Mouse (Mus musculus): Measurements from ENCODE around the gene Cpne6. TPM values are rescaled to one million over a fixed set of nuclear protein-coding genes. Genes with fewer than 3 reads are reported as not detected.

Cpne6 gene
- polyA plus RNA-seq, 1 experiment from 2014 or later: 0.16 TPM

DNA sequence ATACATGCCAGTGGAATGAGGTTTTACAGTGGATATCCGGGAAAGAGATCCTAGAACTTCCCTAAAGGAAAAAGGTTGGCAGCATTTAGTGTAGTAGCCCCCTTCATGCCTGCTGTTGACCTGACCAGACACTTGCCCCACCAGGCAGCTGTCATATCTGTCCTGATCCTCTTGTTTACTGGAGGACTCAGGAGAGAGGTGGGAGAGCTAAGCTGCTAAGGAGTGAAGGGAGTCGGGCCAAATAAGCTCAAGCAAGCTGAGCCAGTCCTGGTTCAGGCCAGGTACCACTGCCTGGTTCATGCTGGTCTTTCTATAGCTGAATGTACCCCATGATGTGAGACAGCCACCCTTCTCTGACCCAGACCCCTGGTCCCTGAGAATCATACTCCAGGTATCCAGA lies 16.4 kb downstream of the Cpne6 start:
- no peak for ATAC-seq (replicated peaks; ENCODE audit: low FRiP score)
- Histone ChIP-seq H3K9me3 (ENCODE audit: control insufficient read depth, low read length) (no peaks in the 10 kb centered on the region), H3K4me2 (no peak overlapping the region), H3K4me3 (ENCODE audit: low read depth, low read length) (no peak overlapping the region), H3K36me3 (ENCODE audit: control insufficient read depth, insufficient read depth, low read length) (no peaks in the 10 kb centered on the region), H3K27me3 (replicated peaks; ENCODE audit: control insufficient read depth, insufficient read depth, low read length) (peaks cover 44% of the 10 kb centered on the region), H3K27ac (ENCODE audit: low read depth, low read length) (no peak overlapping the region), H3K4me1 (replicated peaks; ENCODE audit: control insufficient read depth, insufficient read depth, low read length) (no peaks in the 10 kb centered on the region), H3K9ac (ENCODE audit: low read depth, low read length) (no peak overlapping the region)
- no peak for DNase-seq (ENCODE audit: low spot score)
- WGBS: 65% methylated on average over 2 of the region's 2 CpGs

DNA sequence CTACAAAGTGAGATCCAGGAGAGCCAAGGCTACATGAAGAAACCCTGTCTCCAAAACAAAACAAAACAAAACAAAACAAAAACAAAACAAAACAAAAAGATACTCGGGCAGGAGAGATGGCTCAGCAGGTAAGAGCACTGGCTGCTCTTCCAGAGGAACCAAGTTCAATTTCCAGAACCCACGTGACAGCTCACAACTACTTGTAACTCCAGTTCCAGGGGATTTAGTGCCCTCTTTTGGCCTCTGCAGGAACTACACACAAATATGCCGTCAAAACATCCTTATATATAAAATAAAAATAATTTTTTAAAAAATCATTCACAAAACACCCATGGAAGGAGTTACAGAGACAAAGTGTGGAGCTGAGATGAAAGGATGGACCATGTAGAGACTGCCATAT lies 17.7 kb downstream of the Cpne6 start:
- Histone ChIP-seq H3K9ac (ENCODE audit: low read depth, low read length) (no peak overlapping the region), H3K27me3 (replicated peaks; ENCODE audit: control insufficient read depth, insufficient read depth, low read length) (peaks cover 34% of the 10 kb centered on the region), H3K27ac (ENCODE audit: low read depth, low read length) (no peak overlapping the region), H3K9me3 (ENCODE audit: control insufficient read depth, low read length) (no peaks in the 10 kb centered on the region), H3K4me2 (no peak overlapping the region), H3K4me1 (replicated peaks; ENCODE audit: control insufficient read depth, insufficient read depth, low read length) (no peaks in the 10 kb centered on the region), H3K4me3 (ENCODE audit: low read depth, low read length) (no peak overlapping the region), H3K36me3 (ENCODE audit: control insufficient read depth, insufficient read depth, low read length) (no peaks in the 10 kb centered on the region)
- WGBS: 13% methylated on average over 3 of the region's 3 CpGs
- DNase-seq (ENCODE audit: low spot score) (no peak), ATAC-seq (replicated peaks; ENCODE audit: low FRiP score) (no peak)

DNA sequence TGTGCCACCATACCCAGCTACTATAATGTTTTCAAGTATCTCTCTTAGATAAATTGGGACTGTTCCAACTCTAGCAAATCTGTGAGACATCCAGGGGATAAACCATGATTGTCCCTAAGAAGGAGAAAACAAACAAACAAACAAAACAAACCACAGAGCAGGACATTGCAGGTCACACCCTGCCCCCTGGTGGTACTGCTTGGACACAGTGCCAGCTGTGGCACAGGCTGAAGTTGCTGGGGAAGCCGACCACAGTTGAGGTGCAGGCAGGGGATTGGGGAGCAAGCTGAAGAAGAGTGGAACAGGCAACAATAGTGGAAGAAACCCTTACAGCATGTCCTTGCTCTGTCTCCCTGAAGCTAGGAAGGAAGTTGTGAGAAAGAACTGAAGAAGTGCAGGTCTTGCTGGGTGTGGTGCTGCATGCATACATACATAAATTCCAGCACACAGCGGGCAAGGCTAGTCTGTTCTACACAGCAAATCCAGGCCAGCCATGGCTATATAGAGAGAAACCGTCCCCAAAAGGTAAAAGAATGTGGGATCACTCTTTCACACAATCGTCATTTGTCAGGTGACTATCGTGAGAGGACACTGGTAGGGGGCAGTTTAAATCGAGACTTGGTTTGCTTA lies 26.0 kb downstream of the Cpne6 start:
- H3K36me3 ChIP-seq (ENCODE audit: control insufficient read depth, insufficient read depth, low read length): no peaks in the 10 kb centered on the region
- H3K27me3 ChIP-seq (replicated peaks; ENCODE audit: control insufficient read depth, insufficient read depth, low read length): 0 out of 2 replicates have a peak, but pooled peaks cover 3% of the 10 kb centered on the region
- H3K4me1 ChIP-seq (replicated peaks; ENCODE audit: control insufficient read depth, insufficient read depth, low read length): peaks cover 10% of the 10 kb centered on the region
- no peak overlapping the region for H3K4me2 ChIP-seq
- H3K27ac ChIP-seq (ENCODE audit: low read depth, low read length): no peak overlapping the region
- ATAC-seq (replicated peaks; ENCODE audit: low FRiP score) (no peak), DNase-seq (ENCODE audit: low spot score) (no peak)
- no peak overlapping the region for H3K4me3 ChIP-seq (ENCODE audit: low read depth, low read length)
- H3K9me3 ChIP-seq (ENCODE audit: control insufficient read depth, low read length): no peaks in the 10 kb centered on the region
- WGBS: 48% methylated on average over 6 of the region's 6 CpGs
- no peak overlapping the region for H3K9ac ChIP-seq (ENCODE audit: low read depth, low read length)

DNA sequence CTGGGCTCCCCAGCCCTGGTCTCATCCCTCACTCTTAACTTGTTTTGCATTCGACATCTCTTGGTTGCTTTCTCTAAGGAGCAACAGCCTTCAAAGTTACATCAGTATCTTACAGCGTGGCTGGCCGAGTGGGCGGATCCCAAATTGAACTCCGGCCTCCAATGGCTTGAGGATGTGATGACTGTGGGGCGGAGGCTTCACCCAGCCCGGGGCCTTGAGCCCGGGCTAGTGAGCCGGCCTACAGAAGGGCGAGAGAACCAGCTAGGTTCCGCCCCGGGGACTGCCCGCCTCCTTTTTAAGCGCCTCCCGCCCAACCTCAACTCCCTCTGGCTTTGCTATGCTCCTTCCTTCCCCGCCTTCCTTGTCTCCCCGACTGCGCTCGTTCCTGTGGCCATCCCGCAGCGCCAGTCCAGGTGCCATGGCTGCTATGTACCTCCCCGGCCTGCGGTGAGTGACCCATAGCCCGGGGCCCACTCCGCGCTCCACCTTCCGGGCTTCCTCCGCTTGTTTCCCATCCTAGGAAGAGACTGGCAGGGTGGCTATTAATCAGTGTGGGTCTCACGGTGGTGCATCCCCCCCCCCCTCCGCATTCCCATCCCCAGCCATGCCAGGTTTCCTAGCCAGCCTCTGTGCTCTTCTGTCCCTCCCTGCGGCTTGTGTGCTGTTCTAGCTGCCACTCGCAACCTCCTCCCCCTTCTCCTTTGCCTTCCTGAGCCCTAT lies 30.0 kb downstream of the Cpne6 start, which contains the start of gene Pck2:
Gene Pck2, plus strand, starts transcription at position 200 of the 720 bp plus-strand sequence.
- DNase-seq (ENCODE audit: low spot score): peak; percentile 85
- under 1% methylated on average over 32 of the region's 32 CpGs for WGBS
- Histone ChIP-seq H3K27me3 (replicated peaks; ENCODE audit: control insufficient read depth, insufficient read depth, low read length) (no peaks in the 10 kb centered on the region), H3K36me3 (ENCODE audit: control insufficient read depth, insufficient read depth, low read length) (peaks cover 19% of the 10 kb centered on the region), H3K27ac (ENCODE audit: low read depth, low read length) (peak within 1 kb of the TSS; percentile 86), H3K4me2 (peak within 1 kb of the TSS; percentile 92), H3K4me3 (ENCODE audit: low read depth, low read length) (peak within 1 kb of the TSS; percentile 78), H3K9ac (ENCODE audit: low read depth, low read length) (peak within 1 kb of the TSS; percentile 88), H3K9me3 (ENCODE audit: control insufficient read depth, low read length) (no peaks in the 10 kb centered on the region), H3K4me1 (replicated peaks; ENCODE audit: control insufficient read depth, insufficient read depth, low read length) (peaks cover 17% of the 10 kb centered on the region)
- peak; percentile 98 for ATAC-seq (replicated peaks; ENCODE audit: low FRiP score)

DNA sequence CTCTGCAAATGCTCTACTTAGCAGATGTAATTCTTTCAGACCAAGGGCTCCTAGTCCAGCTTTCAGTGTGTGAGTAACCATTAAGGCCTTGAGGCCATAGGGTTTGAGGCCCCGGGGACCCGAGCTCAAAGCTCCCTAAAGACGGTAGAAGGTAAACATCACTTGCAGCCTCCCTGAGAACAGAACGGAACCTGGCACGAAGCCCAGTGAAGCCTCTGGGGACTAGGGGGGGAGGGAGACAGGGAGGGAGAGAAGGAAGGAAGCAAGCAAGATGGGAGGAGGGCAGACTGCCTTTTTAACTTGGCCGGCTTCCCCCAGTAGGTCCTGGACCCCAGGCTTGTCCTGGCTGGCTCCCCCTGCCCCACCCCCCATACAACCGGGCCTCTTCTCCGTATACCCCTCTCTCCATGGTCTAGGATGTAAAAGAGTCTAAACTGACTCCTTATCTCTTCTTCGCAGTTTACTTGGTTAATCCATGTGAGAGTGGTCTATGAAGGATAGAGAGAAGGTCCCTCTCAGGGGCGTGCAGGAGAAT lies 30.6 kb downstream of the Cpne6 start:
- Histone ChIP-seq H3K27ac (ENCODE audit: low read depth, low read length) (peak overlapping the region; percentile 86), H3K4me1 (replicated peaks; ENCODE audit: control insufficient read depth, insufficient read depth, low read length) (peaks cover 17% of the 10 kb centered on the region), H3K27me3 (replicated peaks; ENCODE audit: control insufficient read depth, insufficient read depth, low read length) (no peaks in the 10 kb centered on the region), H3K4me2 (peak overlapping the region; percentile 92), H3K4me3 (ENCODE audit: low read depth, low read length) (peak overlapping the region; percentile 78), H3K9me3 (ENCODE audit: control insufficient read depth, low read length) (no peaks in the 10 kb centered on the region), H3K9ac (ENCODE audit: low read depth, low read length) (peak overlapping the region; percentile 88), H3K36me3 (ENCODE audit: control insufficient read depth, insufficient read depth, low read length) (peaks cover 21% of the 10 kb centered on the region)
- WGBS: 4% methylated on average over 10 of the region's 10 CpGs
- ATAC-seq (replicated peaks; ENCODE audit: low FRiP score) (peak; percentile 59), DNase-seq (ENCODE audit: low spot score) (peak; percentile 72)

DNA sequence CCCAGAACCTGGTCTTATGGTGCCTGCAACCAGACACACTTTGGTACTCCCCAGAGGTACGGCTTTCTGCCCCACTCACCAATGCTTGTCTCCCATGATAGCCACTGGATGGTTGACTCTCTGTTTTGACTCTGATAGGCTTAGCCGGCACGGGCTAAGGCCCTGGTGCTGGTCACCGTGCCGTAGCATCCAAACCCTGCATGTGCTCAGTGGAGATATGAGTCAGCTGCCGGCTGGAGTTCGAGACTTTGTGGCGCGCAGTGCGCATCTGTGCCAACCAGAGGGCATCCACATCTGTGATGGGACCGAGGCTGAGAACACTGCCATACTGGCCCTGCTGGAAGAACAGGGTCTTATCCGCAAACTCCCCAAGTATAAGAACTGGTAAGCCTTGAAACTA lies 32.0 kb downstream of the Cpne6 start:
- no peaks in the 10 kb centered on the region for H3K9me3 ChIP-seq (ENCODE audit: control insufficient read depth, low read length)
- no peak overlapping the region for H3K9ac ChIP-seq (ENCODE audit: low read depth, low read length)
- ATAC-seq (replicated peaks; ENCODE audit: low FRiP score): no peak
- peaks cover 17% of the 10 kb centered on the region for H3K4me1 ChIP-seq (replicated peaks; ENCODE audit: control insufficient read depth, insufficient read depth, low read length)
- peak overlapping the region; percentile 92 for H3K4me2 ChIP-seq
- H3K4me3 ChIP-seq (ENCODE audit: low read depth, low read length): no peak overlapping the region
- H3K36me3 ChIP-seq (ENCODE audit: control insufficient read depth, insufficient read depth, low read length): peaks cover 27% of the 10 kb centered on the region
- no peak overlapping the region for H3K27ac ChIP-seq (ENCODE audit: low read depth, low read length)
- no peaks in the 10 kb centered on the region for H3K27me3 ChIP-seq (replicated peaks; ENCODE audit: control insufficient read depth, insufficient read depth, low read length)
- DNase-seq (ENCODE audit: low spot score): no peak
- 91% methylated on average over 12 of the region's 12 CpGs for WGBS

DNA sequence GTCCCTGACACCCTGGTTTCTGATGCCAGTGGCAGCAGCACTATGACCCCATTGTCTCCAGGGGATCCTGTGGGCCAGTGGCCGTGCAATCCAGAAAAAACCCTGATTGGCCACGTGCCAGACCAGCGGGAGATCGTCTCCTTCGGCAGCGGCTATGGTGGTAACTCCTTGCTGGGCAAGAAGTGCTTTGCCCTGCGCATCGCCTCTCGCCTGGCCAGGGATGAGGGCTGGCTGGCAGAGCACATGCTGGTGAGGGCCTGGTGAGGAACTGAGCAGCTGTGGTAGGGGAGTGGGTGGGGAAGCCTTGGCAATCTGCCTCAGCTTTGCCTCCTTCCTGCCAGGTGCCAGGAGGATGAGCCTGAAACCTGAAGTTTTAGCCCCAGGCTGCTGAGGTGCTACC lies 34.1 kb downstream of the Cpne6 start:
- Histone ChIP-seq H3K4me3 (ENCODE audit: low read depth, low read length) (no peak overlapping the region), H3K9me3 (ENCODE audit: control insufficient read depth, low read length) (no peaks in the 10 kb centered on the region), H3K9ac (ENCODE audit: low read depth, low read length) (no peak overlapping the region), H3K4me2 (no peak overlapping the region), H3K36me3 (ENCODE audit: control insufficient read depth, insufficient read depth, low read length) (peaks cover 43% of the 10 kb centered on the region), H3K4me1 (replicated peaks; ENCODE audit: control insufficient read depth, insufficient read depth, low read length) (peaks cover 17% of the 10 kb centered on the region), H3K27me3 (replicated peaks; ENCODE audit: control insufficient read depth, insufficient read depth, low read length) (no peaks in the 10 kb centered on the region), H3K27ac (ENCODE audit: low read depth, low read length) (no peak overlapping the region)
- DNase-seq (ENCODE audit: low spot score) (no peak), ATAC-seq (replicated peaks; ENCODE audit: low FRiP score) (no peak)
- WGBS: 89% methylated on average over 9 of the region's 9 CpGs

DNA sequence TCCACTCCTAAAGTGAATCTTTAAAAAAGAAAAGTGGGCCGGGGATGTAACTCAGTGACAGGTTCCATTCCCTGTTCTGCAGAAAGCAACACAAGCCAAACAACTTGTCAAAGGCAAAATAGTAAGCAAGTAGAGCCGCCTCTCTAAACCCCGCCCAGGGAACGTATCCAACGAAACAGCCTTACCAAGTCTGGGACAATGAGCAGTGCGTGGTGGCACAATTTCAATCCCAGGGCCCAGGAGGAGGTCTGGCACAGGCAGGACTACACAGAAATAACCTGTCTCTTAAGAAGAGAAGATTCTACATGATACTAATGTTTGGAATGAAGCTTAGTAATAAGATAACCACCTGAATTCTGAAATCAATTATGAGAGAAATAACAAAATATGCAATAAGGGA lies 39.9 kb downstream of the Cpne6 start:
- no peak overlapping the region for H3K4me2 ChIP-seq
- ATAC-seq (replicated peaks; ENCODE audit: low FRiP score) (no peak), DNase-seq (ENCODE audit: low spot score) (no peak)
- H3K27ac ChIP-seq (ENCODE audit: low read depth, low read length): no peak overlapping the region
- H3K36me3 ChIP-seq (ENCODE audit: control insufficient read depth, insufficient read depth, low read length): peaks cover 24% of the 10 kb centered on the region
- 89% methylated on average over 6 of the region's 6 CpGs for WGBS
- H3K9ac ChIP-seq (ENCODE audit: low read depth, low read length): no peak overlapping the region
- H3K4me1 ChIP-seq (replicated peaks; ENCODE audit: control insufficient read depth, insufficient read depth, low read length): no peaks in the 10 kb centered on the region
- H3K4me3 ChIP-seq (ENCODE audit: low read depth, low read length): no peak overlapping the region
- no peaks in the 10 kb centered on the region for H3K27me3 ChIP-seq (replicated peaks; ENCODE audit: control insufficient read depth, insufficient read depth, low read length)
- H3K9me3 ChIP-seq (ENCODE audit: control insufficient read depth, low read length): no peaks in the 10 kb centered on the region

Measured in liver, embryonic 11.5 days (tissue).